Mouse (Mus musculus) lung, embryonic 14.5 days (tissue): ENCODE measurements around the gene Eapp. TPM values are rescaled to one million over a fixed set of nuclear protein-coding genes. Genes with fewer than 3 reads are reported as not detected.

Experiments used
- ATAC-seq: fragments of 200-750 bp; cut with Nextera tagmentation; 2 replicates; pipeline ENCODE4 v1.8.0; 2017; ENCODE audit warnings: mild to moderate bottlenecking, moderate TSS enrichment, moderate library complexity; ENCODE audit not compliant: insufficient read depth
- DNase-seq: peaks from one replicate; pipeline ENCODE4 v3.0.0-alpha.2; 2015
- H3K27ac ChIP-seq: fragments of 300-500 bp; sonication (generic); 2 replicates; pipeline ENCODE4 v1.5.1; 2014; ENCODE audit warnings: low read depth, mild to moderate bottlenecking, moderate library complexity
- H3K27me3 ChIP-seq: fragments of 300-500 bp; sonication (generic); 2 replicates; pipeline ENCODE4 v1.6.1; 2014; ENCODE audit warnings: low read length, control low read depth; ENCODE audit not compliant: insufficient read depth
- H3K36me3 ChIP-seq: fragments of 300-500 bp; sonication (generic); 2 replicates; pipeline ENCODE4 v1.6.1; 2014; ENCODE audit warnings: control low read depth; ENCODE audit not compliant: insufficient read depth
- H3K4me1 ChIP-seq: fragments of 300-500 bp; sonication (generic); 2 replicates; pipeline ENCODE4 v1.6.1; 2014; ENCODE audit warnings: antibody characterized with exemption, control low read depth; ENCODE audit not compliant: insufficient read depth
- H3K4me2 ChIP-seq: fragments of 300-500 bp; sonication (generic); 2 replicates; pipeline ENCODE4 v1.6.1; 2014; ENCODE audit warnings: mild to moderate bottlenecking
- H3K4me3 ChIP-seq: fragments of 300-500 bp; sonication (generic); 2 replicates; pipeline ENCODE4 v1.5.1; 2014; ENCODE audit warnings: low read depth, low read length
- H3K9ac ChIP-seq: fragments of 300-500 bp; sonication (generic); 2 replicates; pipeline ENCODE4 v1.6.1; 2014
- H3K9me3 ChIP-seq: fragments of 300-500 bp; sonication (generic); 2 replicates; pipeline ENCODE4 v1.6.1; 2016; ENCODE audit warnings: low read depth, low read length, control low read depth
- CTCF ChIP-seq: IDR thresholded peaks from 2 replicates; pipeline ENCODE4 v1.5.1; 2016; ENCODE audit warnings: antibody characterized with exemption, low read depth
- WGBS: fragments of 180-500 bp; shearing (Covaris S2); extraction: QIAGEN DNeasy Blood & Tissue Kit; methylation state at CpG from one replicate; pipeline ENCODE4 v1.1.7; 2014; 5-methylcytosine and 5-hydroxymethylcytosine counted together
- polyA plus RNA-seq: library from polyadenylated mRNA; unstranded; fragments of >200 nt; fragmentation: Nextera tagmentation; extraction: Ambion mirVana; gene quantifications from 2 replicates; pipeline ENCODE4 v1.2.1, GENCODE M21; 2014

Eapp gene
- polyA plus RNA-seq, 1 experiment from 2014 or later, result 59.4 TPM

DNA sequence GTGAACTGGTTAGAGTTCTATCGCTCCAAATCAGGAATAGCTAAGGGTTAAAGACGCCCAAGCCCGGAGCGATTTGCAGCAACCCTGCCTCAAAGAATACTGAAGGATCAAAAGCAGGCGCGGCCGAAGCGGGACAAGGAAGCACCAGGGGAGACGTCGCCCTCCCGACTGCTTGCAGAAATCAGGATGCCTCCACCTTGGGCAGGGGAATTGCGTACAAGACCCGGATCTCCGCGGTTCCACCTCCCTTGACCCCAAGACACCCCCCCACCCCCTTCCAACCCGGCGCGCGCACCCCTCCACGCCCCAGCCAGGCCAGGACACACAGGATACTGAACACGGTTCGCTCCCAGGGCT is 39.7 kb downstream of the Eapp start:
- peak overlapping the region; percentile 89 for H3K27ac ChIP-seq
- peak overlapping the region; percentile 76 for H3K4me2 ChIP-seq
- no peaks in the 10 kb centered on the region for H3K9me3 ChIP-seq
- ATAC-seq (no peak; the same call in 1 of the 2 replicates), DNase-seq (peak; percentile 67)
- under 1% methylated on average over 22 of the region's 22 CpGs for WGBS
- peaks cover 4% of the 10 kb centered on the region; the same call in 1 of the 2 replicates for H3K36me3 ChIP-seq
- no peaks in the 10 kb centered on the region for H3K27me3 ChIP-seq
- no peak for TF ChIP-seq CTCF
- peak overlapping the region; percentile 71 for H3K4me3 ChIP-seq
- peak overlapping the region; percentile 82 for H3K9ac ChIP-seq
- peaks cover 11% of the 10 kb centered on the region for H3K4me1 ChIP-seq

DNA sequence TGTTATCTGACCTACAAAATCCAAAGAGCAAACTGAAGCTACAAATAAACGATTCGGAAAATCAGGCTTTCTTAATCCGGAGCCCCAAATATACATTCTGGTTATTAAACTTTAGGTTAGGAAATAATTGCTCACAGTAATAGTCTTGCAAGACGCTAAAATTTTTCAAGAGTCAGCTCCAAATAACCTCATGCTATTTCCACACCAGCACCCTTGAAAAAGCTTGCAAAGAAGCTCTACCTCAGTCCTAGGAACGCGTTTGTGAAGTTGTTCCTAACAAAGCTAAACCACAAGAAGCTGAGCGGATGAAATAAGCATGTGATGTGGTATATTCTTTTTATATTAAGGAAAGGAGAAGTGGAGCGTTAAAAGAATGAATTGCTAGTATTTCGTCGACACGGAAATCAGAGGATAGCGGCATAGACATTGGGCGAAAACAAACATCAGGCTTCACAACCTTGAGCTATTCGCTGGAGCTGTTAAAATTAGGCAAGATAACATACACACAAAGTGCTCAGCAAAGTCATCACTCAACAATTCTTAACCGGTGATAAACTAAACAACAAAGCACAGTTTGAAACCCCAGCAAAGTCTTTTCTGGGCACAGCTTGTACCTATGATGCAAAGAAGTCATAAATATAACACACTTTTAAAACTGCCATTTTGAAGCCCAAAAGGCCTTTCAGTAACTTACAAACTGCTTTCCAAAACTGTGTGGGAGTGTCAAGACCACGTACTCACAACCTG is 40.2 kb downstream of the Eapp start:
- peak overlapping the region; percentile 89 for H3K27ac ChIP-seq
- DNase-seq, result no peak
- 15% methylated on average over 16 of the region's 16 CpGs for WGBS

DNA sequence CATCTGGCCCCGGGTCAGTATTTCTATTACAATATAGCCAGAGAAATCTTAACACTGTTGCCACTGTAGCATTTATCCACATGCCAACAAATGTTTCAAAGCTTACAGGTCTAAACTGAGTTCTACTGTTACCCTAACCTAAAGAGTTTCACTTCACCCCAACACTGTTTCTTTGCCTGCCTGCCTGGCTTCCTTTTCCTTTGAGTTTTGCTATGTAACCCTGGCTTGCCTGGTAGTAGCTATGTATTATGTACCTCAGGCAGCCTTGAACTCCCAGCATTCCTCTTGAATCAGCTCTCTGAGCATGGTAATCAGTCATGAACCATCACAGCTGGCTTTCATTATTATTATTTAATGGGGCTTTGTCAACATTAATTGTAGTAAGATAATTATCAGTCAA is 41.0 kb downstream of the Eapp start:
- Histone ChIP-seq H3K27ac (no peak overlapping the region), H3K4me3 (peak overlapping the region; percentile 71), H3K9me3 (no peaks in the 10 kb centered on the region), H3K4me2 (peak overlapping the region; percentile 76), H3K4me1 (peaks cover 11% of the 10 kb centered on the region), H3K36me3 (peaks cover 7% of the 10 kb centered on the region; the same call in 1 of the 2 replicates), H3K27me3 (no peaks in the 10 kb centered on the region), H3K9ac (no peak overlapping the region; the same call in 1 of the 2 replicates)
- no peak for TF ChIP-seq CTCF
- no peak for ATAC-seq
- DNase-seq, result peak; percentile 16
- WGBS, result 83% methylated on average over 1 of the region's 1 CpGs

More for the DNA sequence above, 40.2 kb downstream of the Eapp start:
- peaks cover 11% of the 10 kb centered on the region for H3K4me1 ChIP-seq
- peaks cover 4% of the 10 kb centered on the region; the same call in 1 of the 2 replicates for H3K36me3 ChIP-seq
- peak overlapping the region; percentile 82 for H3K9ac ChIP-seq
- H3K9me3 ChIP-seq, result no peaks in the 10 kb centered on the region
- H3K4me2 ChIP-seq, result peak overlapping the region; percentile 76
- no peak for ATAC-seq
- H3K4me3 ChIP-seq, result peak overlapping the region; percentile 71
- no peak for TF ChIP-seq CTCF
- H3K27me3 ChIP-seq, result no peaks in the 10 kb centered on the region

DNA sequence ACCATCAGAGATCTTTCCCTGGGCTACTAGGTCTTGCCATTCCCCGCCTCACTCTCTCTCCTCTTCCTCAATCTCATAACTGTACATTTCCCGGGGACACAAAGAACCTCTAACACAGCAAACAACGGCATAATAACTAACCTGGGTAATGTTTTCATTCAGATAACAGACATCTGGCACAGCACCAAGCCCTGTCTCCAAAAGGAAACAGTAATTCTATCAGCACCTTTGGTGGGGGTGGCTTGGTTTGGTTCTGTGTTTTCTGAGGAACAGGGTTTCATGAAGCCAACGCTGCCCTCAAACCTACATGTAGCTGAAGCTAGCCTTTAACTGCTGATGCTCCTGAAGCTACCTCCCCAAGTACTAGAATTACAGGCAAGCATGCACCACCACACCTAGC is 41.6 kb downstream of the Eapp start:
- Histone ChIP-seq H3K4me2 (peak overlapping the region; percentile 76), H3K9me3 (no peaks in the 10 kb centered on the region), H3K4me1 (peaks cover 11% of the 10 kb centered on the region), H3K9ac (no peak overlapping the region), H3K27ac (no peak overlapping the region), H3K27me3 (no peaks in the 10 kb centered on the region), H3K4me3 (no peak overlapping the region), H3K36me3 (peaks cover 7% of the 10 kb centered on the region; the same call in 1 of the 2 replicates)
- WGBS, result 40% methylated on average over 4 of the region's 4 CpGs
- DNase-seq, result peak; percentile 65
- ATAC-seq, result no peak
- no peak for TF ChIP-seq CTCF

DNA sequence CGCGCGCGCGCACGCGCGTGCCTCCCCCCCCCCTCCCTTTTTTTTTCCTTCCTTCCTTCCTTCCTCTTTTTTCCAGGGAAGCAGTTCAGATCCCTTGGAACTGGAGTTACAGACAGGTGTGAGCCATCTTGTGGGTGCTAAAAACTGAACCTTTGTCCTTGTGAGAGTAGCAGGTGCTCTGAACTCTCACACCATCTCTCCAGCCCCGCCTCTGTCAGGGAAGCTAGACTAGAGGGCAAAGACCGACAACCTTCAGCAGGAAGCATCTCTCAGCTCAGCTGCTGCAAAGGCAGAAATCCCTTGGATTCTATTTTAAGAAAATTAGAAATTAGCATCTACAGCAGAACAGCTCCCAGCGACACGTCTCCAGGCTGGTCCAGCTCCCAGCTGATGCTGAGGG is 43.4 kb downstream of the Eapp start:
- 76% methylated on average over 12 of the region's 12 CpGs for WGBS
- H3K9ac ChIP-seq, result no peak overlapping the region
- no peaks in the 10 kb centered on the region for H3K27me3 ChIP-seq
- H3K9me3 ChIP-seq, result no peaks in the 10 kb centered on the region
- H3K4me2 ChIP-seq, result peak overlapping the region; percentile 31; the same call in 1 of the 2 replicates
- peaks cover 11% of the 10 kb centered on the region for H3K4me1 ChIP-seq
- peaks cover 7% of the 10 kb centered on the region; the same call in 1 of the 2 replicates for H3K36me3 ChIP-seq
- ATAC-seq (no peak), DNase-seq (no peak)
- TF ChIP-seq CTCF, result no peak
- peak overlapping the region; percentile 20; the same call in 1 of the 2 replicates for H3K27ac ChIP-seq
- H3K4me3 ChIP-seq, result no peak overlapping the region

DNA sequence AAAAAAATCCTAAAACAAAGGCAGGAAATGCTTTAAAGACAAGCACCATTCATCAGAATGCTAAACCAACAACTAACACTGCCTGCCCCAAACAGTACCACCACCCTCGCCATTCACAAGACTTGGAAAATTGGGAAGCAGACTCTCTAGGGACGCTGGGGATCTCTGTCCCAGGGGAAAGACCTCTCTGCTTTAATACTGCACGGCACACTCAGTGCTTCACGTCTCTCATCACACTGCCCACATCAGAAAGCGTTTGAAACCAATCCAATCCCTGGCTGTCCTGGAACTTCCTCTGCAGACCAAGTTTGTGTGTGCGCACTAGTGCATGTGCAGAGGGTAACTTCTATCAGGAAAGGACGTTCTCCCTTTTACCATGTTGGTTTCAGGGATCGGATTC is 43.9 kb downstream of the Eapp start:
- H3K4me3 ChIP-seq, result no peak overlapping the region
- peaks cover 12% of the 10 kb centered on the region; the same call in 1 of the 2 replicates for H3K36me3 ChIP-seq
- peaks cover 11% of the 10 kb centered on the region for H3K4me1 ChIP-seq
- ATAC-seq (no peak), DNase-seq (peak; percentile 11)
- no peak for TF ChIP-seq CTCF
- H3K27me3 ChIP-seq, result no peaks in the 10 kb centered on the region
- H3K4me2 ChIP-seq, result peak overlapping the region; percentile 31; the same call in 1 of the 2 replicates
- H3K9me3 ChIP-seq, result no peaks in the 10 kb centered on the region
- no peak overlapping the region for H3K9ac ChIP-seq
- 62% methylated on average over 8 of the region's 8 CpGs for WGBS
- peak overlapping the region; percentile 20; the same call in 1 of the 2 replicates for H3K27ac ChIP-seq

DNA sequence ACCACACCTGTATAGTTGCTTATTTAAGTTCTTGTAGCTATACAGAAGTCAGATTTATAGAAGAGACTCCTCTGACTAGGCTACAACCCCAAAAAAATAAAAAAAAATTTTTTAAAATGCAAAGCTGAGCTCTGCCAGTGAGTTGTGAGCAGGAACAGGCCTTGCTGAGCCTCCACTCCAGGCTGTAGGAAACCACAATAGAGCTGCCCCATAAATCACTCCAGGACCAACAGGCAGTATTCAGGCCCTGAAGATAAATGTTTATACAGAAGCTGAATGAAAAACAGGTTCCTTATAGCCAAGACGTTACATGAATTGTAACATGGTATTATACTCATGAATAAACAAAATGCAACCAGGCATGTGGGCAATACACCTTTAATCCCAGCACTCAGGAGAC is 44.5 kb downstream of the Eapp start:
- TF ChIP-seq CTCF, result no peak
- no peak for ATAC-seq
- no peak overlapping the region for H3K4me2 ChIP-seq
- H3K27me3 ChIP-seq, result no peaks in the 10 kb centered on the region
- no peak overlapping the region for H3K9ac ChIP-seq
- no peak overlapping the region for H3K4me3 ChIP-seq
- peaks cover 18% of the 10 kb centered on the region; the same call in 1 of the 2 replicates for H3K36me3 ChIP-seq
- H3K9me3 ChIP-seq, result no peaks in the 10 kb centered on the region
- no peak overlapping the region for H3K27ac ChIP-seq
- DNase-seq, result no peak
- WGBS, result 19% methylated on average over 1 of the region's 1 CpGs
- peaks cover 11% of the 10 kb centered on the region for H3K4me1 ChIP-seq
